ENCODE assay signal across 10 mouse cellular contexts in genomic region chr10:20045733-20046495, GRCm38 (mm10).
DNase-seq lines count a peak whose midpoint lies in the region; ATAC-seq and TF ChIP-seq lines count a peak whose summit lies in the region.
"Had no signal": no experiment of that assay in that cellular context is flagged by ENCODE, and none has a peak within 500 bp of the region (broad histone marks: within the 10 kb centered on the region; RNA-seq: fewer than 3 reads in every experiment).

No protein-coding gene starts in this region.

- peaks cover 3% of the 10 kb centered on the region for H3K36me3 ChIP-seq in liver, adult 2 months (ENCODE audit: control insufficient read depth, insufficient read depth, low read length)
- H3K36me3 ChIP-seq in liver, embryonic 12.5 days, result no peaks in the 10 kb centered on the region
- H3K36me3 ChIP-seq in kidney, embryonic 16.5 days (ENCODE audit: insufficient read depth, low read length), result no peaks in the 10 kb centered on the region
- no peaks in the 10 kb centered on the region for H3K36me3 ChIP-seq in neural tube, embryonic 15.5 days
- H3K36me3 ChIP-seq: forebrain, embryonic 10.5 days had no signal

- ATAC-seq in liver, embryonic 12.5 days, result no peak
- ATAC-seq in kidney, embryonic 16.5 days (ENCODE audit: low FRiP score, low TSS enrichment), result peak; percentile 69; the same call in 1 of the 2 replicates
- ATAC-seq in neural tube, embryonic 15.5 days (ENCODE audit: low FRiP score), result peak; percentile 59; the same call in 1 of the 2 replicates
- no peak for ATAC-seq in cerebellum, adult (ENCODE audit: insufficient number of reproducible peaks, low FRiP score, low TSS enrichment)

- no peak for TF ChIP-seq POLR2A in liver, adult 2 months (IDR thresholded peaks at IDR 0.05; ENCODE audit: extremely low read depth, insufficient read depth, low read length)

- H3K4me3 ChIP-seq in liver, adult 2 months (ENCODE audit: insufficient read depth, low read depth, low read length), result no peak overlapping the region
- H3K4me3 ChIP-seq in liver, embryonic 12.5 days, result no peak overlapping the region
- no peak overlapping the region for H3K4me3 ChIP-seq in kidney, embryonic 16.5 days (ENCODE audit: low read length)
- no peak overlapping the region for H3K4me3 ChIP-seq in neural tube, embryonic 15.5 days (replicated peaks)
- H3K4me3 ChIP-seq: forebrain, embryonic 10.5 days had no signal

- H3K4me2 ChIP-seq in liver, embryonic 12.5 days, result no peak overlapping the region
- H3K4me2 ChIP-seq in kidney, embryonic 16.5 days (replicated peaks; ENCODE audit: low read depth, low read length), result no peak overlapping the region
- no peak overlapping the region for H3K4me2 ChIP-seq in neural tube, embryonic 15.5 days

- H3K27ac ChIP-seq in liver, adult 2 months (replicated peaks; ENCODE audit: insufficient read depth, low read depth, low read length), result peak overlapping the region; percentile 64
- no peak overlapping the region for H3K27ac ChIP-seq in liver, embryonic 12.5 days
- peak overlapping the region; percentile 58 for H3K27ac ChIP-seq in kidney, embryonic 16.5 days (ENCODE audit: low read length)
- H3K27ac ChIP-seq in neural tube, embryonic 15.5 days (replicated peaks), result no peak overlapping the region
- H3K27ac ChIP-seq: forebrain, embryonic 10.5 days had no signal

- 11% methylated on average over 4 of the region's 4 CpGs for WGBS in liver, adult 2 months
- WGBS in liver, embryonic 12.5 days (ENCODE audit: insufficient replicate concordance), result 74% methylated on average over 4 of the region's 4 CpGs
- 41% methylated on average over 4 of the region's 4 CpGs for WGBS in kidney, embryonic 16.5 days
- 50% methylated on average over 4 of the region's 4 CpGs for WGBS in neural tube, embryonic 15.5 days

- TF ChIP-seq CTCF in liver, adult 2 months (IDR thresholded peaks at IDR 0.05; ENCODE audit: low read depth, low read length), result no peak

- H3K9me3 ChIP-seq in liver, embryonic 12.5 days (replicated peaks), result no peaks in the 10 kb centered on the region
- H3K9me3 ChIP-seq in kidney, embryonic 16.5 days (ENCODE audit: low read length), result no peaks in the 10 kb centered on the region
- no peaks in the 10 kb centered on the region for H3K9me3 ChIP-seq in neural tube, embryonic 15.5 days (replicated peaks)
- H3K9me3 ChIP-seq: forebrain, embryonic 10.5 days had no signal

- H3K9ac ChIP-seq in liver, adult 2 months (ENCODE audit: low read depth, low read length), result no peak overlapping the region; the same call in 1 of the 2 replicates
- H3K9ac ChIP-seq in liver, embryonic 12.5 days, result no peak overlapping the region
- H3K9ac ChIP-seq in kidney, embryonic 16.5 days (replicated peaks; ENCODE audit: low read length), result no peak overlapping the region
- H3K9ac ChIP-seq in neural tube, embryonic 15.5 days (replicated peaks), result no peak overlapping the region

- peaks cover 11% of the 10 kb centered on the region for H3K4me1 ChIP-seq in liver, adult 2 months (ENCODE audit: control insufficient read depth, insufficient read depth, low read length)
- H3K4me1 ChIP-seq in liver, embryonic 12.5 days, result no peaks in the 10 kb centered on the region
- H3K4me1 ChIP-seq in kidney, embryonic 16.5 days (ENCODE audit: insufficient read depth, low read length), result peaks cover 6% of the 10 kb centered on the region; the same call in 1 of the 2 replicates
- peaks cover 4% of the 10 kb centered on the region; the same call in 1 of the 2 replicates for H3K4me1 ChIP-seq in neural tube, embryonic 15.5 days
- H3K4me1 ChIP-seq: forebrain, embryonic 10.5 days had no signal

- H3K79me2 ChIP-seq in liver, adult 2 months (ENCODE audit: control insufficient read depth, insufficient read depth, low read length), result no peaks in the 10 kb centered on the region

- peak; percentile 40 for DNase-seq in adrenal gland, adult 8-10 months
- no peak for DNase-seq in adrenal gland, adult 18-20 months (ENCODE audit: low spot score in 2 of 2)
- DNase-seq in liver, adult 2 months (ENCODE audit: extremely low read depth, low read depth, low spot score), result peak; percentile 100
- no peak for DNase-seq in spleen, postnatal 36 days (ENCODE audit: low spot score in 2 of 2)
- DNase-seq: B cell, adult 2 months had no signal

- no peaks in the 10 kb centered on the region for H3K27me3 ChIP-seq in liver, adult 2 months (ENCODE audit: control insufficient read depth, insufficient read depth, low read length)
- no peaks in the 10 kb centered on the region for H3K27me3 ChIP-seq in liver, embryonic 12.5 days (replicated peaks)
- no peaks in the 10 kb centered on the region for H3K27me3 ChIP-seq in kidney, embryonic 16.5 days (ENCODE audit: insufficient read depth, low read length)
- no peaks in the 10 kb centered on the region for H3K27me3 ChIP-seq in neural tube, embryonic 15.5 days (replicated peaks)

Comparison
In these comparisons a context has a peak if more than half of its experiments do, and no peak if none do; other contexts are left out.
1. DNase-seq: peak in adrenal gland, adult 8-10 months (single experiment) and liver, adult 2 months (single experiment); none in adrenal gland, adult 18-20 months (0 of 2) and spleen, postnatal 36 days (0 of 2).
2. H3K27ac ChIP-seq: peak in liver, adult 2 months (single experiment) and kidney, embryonic 16.5 days (single experiment); none in liver, embryonic 12.5 days (single experiment) and neural tube, embryonic 15.5 days (single experiment).
3. ATAC-seq: peak in kidney, embryonic 16.5 days (single experiment) and neural tube, embryonic 15.5 days (single experiment); none in liver, embryonic 12.5 days (single experiment) and cerebellum, adult (single experiment).